Mouse (Mus musculus): Measurements from ENCODE around the gene Fbxw10. TPM values are rescaled to one million over a fixed set of nuclear protein-coding genes. Genes with fewer than 3 reads are reported as not detected.

The Fbxw10 gene
- polyA plus RNA-seq, 1 experiment = not detected

DNA sequence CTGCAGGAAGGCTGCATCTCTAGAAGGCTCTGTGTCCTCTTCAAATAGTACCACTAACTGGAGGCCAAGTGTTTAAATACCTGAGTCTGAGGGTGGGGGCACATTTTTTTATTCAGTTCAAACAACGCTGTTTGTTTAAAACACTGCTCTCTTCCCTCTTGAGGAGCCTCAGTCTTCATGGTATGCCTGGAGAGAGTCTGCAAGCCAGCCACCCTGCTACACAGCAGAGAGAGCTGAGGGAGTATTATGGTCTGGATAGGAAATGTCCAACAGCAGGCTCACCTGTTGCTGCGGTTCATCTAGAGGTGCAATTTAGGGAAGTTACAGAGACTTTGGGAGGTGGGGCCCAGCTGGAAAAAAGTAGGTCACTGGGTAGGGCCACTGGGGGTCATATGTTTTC lies 68.6 kb downstream of the Fbxw10 start:
- TF ChIP-seq GATA1 (IDR thresholded peaks at IDR 0.05; ENCODE audit: low read length) = no peak

DNA sequence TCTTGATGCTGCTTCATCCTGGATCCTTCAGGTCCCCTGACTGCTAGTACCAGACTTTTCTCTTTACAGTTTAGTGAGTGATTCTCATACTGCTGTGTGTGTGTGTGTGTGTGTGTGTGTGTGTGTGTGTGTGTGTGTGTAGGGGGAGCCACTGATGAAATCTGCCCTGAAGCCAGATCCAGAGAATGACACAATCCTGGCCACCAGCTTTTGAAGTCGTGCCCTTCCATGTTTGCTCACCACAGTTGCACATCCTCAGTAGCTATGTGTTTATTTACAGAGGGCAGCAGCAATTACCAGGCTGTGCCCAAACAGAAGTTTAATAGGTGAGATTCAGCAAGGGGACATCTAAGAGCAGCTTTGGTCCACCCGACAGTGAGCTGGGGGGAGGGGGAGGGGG lies 69.9 kb downstream of the Fbxw10 start:
- TF ChIP-seq GATA1 (IDR thresholded peaks at IDR 0.05; ENCODE audit: low read length) = no peak

DNA sequence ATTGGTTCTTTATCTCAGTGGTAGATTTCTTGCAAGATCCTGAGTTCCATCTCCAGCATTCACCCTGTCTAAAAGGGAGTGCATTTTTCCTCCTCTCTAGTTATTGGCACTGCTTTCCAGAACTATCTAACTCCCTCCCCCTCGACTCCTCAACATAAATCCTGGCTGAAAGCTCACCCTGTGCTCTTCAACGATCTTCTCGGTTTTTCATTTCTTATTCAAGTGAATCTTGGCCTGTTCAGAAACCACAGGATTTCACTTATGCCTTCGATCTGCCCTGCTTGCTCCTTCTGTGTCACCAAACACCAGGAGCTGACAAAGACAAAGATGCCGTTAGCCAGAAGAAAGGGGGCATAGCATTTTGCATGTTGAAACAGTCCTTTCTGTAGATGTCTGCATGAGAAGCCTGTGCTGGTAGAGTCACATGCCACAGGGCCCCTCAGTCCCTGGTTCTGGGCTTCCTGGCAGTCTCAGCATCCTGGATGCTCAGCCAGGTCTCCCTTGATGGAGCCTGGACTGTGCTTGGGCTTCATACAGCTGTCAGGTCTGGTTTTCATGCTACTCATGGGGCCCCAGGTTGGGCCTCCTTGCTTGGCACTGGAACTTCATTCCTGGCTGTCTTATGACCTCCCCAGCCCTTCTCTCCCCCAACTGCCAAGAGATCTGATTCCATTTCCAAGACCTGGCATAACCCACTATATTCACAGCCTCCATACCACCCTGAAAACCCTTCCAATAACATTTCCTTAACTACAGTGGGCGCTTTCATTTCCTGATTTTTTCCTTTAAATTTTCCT lies 73.3 kb downstream of the Fbxw10 start:
- no peak for TF ChIP-seq GATA1 (IDR thresholded peaks at IDR 0.05; ENCODE audit: low read length)

DNA sequence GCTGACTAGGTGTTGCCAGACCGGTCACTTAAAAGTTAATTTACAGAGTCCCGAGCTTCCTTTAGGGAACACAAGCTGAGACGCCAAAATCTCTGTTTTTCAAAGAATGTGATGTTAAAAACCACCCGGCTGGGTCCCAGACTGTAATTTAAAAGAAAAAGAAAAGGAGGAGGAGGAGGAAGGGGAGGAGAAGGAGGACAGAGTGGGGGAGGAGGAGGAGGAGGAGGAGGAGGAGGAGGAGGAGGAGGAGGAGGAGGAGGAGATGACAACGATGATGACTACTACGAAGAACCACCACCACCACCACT lies 73.8 kb downstream of the Fbxw10 start:
- no peak for TF ChIP-seq GATA1 (IDR thresholded peaks at IDR 0.05; ENCODE audit: low read length)

DNA sequence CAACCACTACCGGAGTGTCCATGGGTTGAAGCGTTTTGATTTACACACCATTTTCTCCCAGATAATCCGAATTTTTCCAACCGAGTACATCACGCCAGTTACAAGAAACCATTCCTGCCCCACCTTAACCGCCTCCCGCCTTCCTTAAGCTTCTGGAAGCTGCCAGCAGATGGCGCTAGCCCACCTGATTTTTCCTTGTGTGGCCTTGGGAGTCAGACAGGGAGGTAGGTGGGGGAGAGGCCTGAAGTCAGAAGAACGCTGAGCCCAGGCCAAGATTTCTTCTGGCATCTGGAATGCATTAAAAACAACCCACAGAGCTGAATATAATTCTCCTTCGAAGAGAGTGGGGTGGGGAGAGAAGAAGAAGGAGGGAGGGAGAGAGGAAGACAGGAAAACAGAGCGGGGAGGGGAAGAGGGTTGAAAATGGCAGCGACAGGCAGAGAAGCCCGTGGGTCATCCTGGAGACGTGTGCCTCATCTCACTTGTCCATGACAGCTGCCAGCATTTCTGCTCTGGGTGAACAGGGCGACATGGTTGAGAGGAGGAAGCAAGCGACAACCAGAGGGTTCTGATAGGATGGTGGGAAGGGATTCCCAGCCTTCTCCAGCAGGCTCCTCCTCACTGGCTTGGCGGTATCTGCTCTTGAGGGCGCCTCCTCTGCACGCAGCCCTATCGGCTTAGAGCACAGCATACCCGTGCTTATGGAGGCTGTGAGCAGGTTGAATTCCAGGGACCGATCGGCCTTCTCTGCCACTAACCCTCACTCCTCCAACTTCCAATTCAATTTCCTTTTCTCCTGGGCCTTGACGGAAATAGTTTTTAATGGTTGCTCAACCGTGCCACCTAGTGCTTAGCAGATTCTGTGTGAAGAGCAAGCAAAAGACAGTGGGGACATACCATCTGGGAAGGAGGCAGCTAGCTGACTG lies 74.4 kb downstream of the Fbxw10 start:
- TF ChIP-seq GATA1 (IDR thresholded peaks at IDR 0.05; ENCODE audit: low read length) = no peak

DNA sequence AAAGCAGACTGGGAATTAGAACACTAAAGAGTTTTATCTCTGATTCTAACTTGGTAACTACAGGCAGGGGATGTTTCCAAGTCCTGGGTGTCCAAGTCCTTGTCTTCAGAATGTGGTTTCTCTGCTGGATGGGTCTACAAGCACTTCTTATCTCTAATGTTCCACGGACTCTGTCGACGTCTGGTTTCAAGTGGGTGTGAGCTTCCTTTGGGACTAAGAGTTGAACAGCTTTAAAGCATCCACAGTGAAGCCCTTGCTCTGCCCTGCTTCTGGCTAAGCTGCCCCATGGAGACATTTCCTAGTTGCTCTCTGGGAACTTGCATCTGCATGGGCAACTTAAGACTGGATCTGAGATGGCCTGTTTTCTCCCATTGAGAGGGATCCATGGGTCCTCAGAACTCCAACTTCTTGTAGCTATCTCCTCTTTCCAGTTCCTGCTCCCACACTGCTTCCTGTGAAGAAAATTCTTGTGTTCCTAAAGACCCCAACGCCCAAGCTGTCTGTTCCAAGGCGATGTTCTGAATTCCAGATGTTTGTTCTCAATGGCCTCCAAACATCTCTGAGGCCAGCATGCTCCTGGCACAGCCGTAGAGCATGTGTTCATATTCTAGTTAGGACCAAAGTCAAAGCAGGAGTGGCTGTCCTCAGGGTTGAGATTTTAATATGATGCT lies 77.4 kb downstream of the Fbxw10 start:
- no peak for TF ChIP-seq GATA1 (IDR thresholded peaks at IDR 0.05; ENCODE audit: low read length)

Other genes with a start within 250 kb of the Fbxw10 start
- gene Lrrc75a, start 198.5 kb upstream of the Fbxw10 start, polyA plus RNA-seq (2012) = not detected in 2 replicates
- 0.66 and 0.85 TPM in 2 replicates for gene Mmgt2, start 198.4 kb upstream of the Fbxw10 start, polyA plus RNA-seq (2012)
- gene Zfp287, start 115.2 kb upstream of the Fbxw10 start, polyA plus RNA-seq (2012) = not detected in 2 replicates
- gene Gm10428, start 94.0 kb upstream of the Fbxw10 start, polyA plus RNA-seq (2012) = not detected in 2 replicates
- gene Zfp286, start 57.6 kb upstream of the Fbxw10 start, polyA plus RNA-seq (2012) = not detected in 2 replicates
- not detected in 2 replicates for gene Trim16, start 26.8 kb upstream of the Fbxw10 start, polyA plus RNA-seq (2012)
- gene Tvp23b, start 32.4 kb downstream of the Fbxw10 start, polyA plus RNA-seq (2012) = 2.4 and 2.7 TPM in 2 replicates
- gene Cdrt4, start 104.1 kb downstream of the Fbxw10 start, polyA plus RNA-seq (2012) = not detected in 2 replicates
- gene Tekt3, start 214.6 kb downstream of the Fbxw10 start, polyA plus RNA-seq (2012) = not detected in 2 replicates